Mouse (Mus musculus) layer of hippocampus, adult 8-10 months (tissue): ENCODE data around the gene Cwc27. TPM values are rescaled to one million over a fixed set of nuclear protein-coding genes. Genes with fewer than 3 reads are reported as not detected.

Experiments used
- DNase-seq, 2 experiments: peaks; one replicate each; pipeline ENCODE4 v3.0.0; 2022; ENCODE audit warnings: low spot score in 2 of 2
- total RNA-seq, 4 experiments: library from RNA; stranded (reverse); gene quantifications; 2 replicates each; pipeline ENCODE4 v1.2.4; 2022

The Cwc27 gene
- total RNA-seq, 4 experiments from 2014 or later: 16.5 to 23.9 (median 21.1) TPM

- DNase-seq: no peak
These were observed 201.8 kb downstream of the Cwc27 start for GRCm38 (mm10) chr13:104615111-104615510.

- DNase-seq: no peak
These were observed 205.6 kb downstream of the Cwc27 start for GRCm38 (mm10) chr13:104611296-104611695.

GRCm38 (mm10) chr13:104610210-104611111 lies 206.5 kb downstream of the Cwc27 start:
- DNase-seq: no peak

GRCm38 (mm10) chr13:104608516-104608915 lies 208.4 kb downstream of the Cwc27 start:
- DNase-seq: no peak

GRCm38 (mm10) chr13:104606786-104607580 lies 210.0 kb downstream of the Cwc27 start:
- DNase-seq: no peak

GRCm38 (mm10) chr13:104605111-104605510 lies 211.8 kb downstream of the Cwc27 start:
- no peak for DNase-seq

- DNase-seq: no peak
These were observed 214.7 kb downstream of the Cwc27 start for GRCm38 (mm10) chr13:104602197-104602596.

- no peak for DNase-seq
These were observed 215.2 kb downstream of the Cwc27 start for GRCm38 (mm10) chr13:104601783-104602182.

GRCm38 (mm10) chr13:104596199-104596598 lies 220.7 kb downstream of the Cwc27 start:
- DNase-seq: no peak

- no peak for DNase-seq
These were observed 222.1 kb downstream of the Cwc27 start for GRCm38 (mm10) chr13:104594820-104595351.

- no peak for DNase-seq
These were observed 226.0 kb downstream of the Cwc27 start for GRCm38 (mm10) chr13:104590931-104591330.

- no peak for DNase-seq
These were observed 226.8 kb downstream of the Cwc27 start for GRCm38 (mm10) chr13:104590097-104590607.

- no peak for DNase-seq
These were observed 228.6 kb downstream of the Cwc27 start for GRCm38 (mm10) chr13:104588383-104588782.

Other genes starting within 250 kb of the Cwc27 start
- 10 to 100 TPM; 17.8 to 22.8 (median 20.1) TPM for gene Srek1ip1, start 24.7 kb downstream of the Cwc27 start, total RNA-seq
- 1 to 10 TPM in 1 of 4 experiments, under 1 TPM in 2, not detected in 1; 0.50 to 1.9 (median 0.58) TPM for gene Shisal2b, start 46.8 kb upstream of the Cwc27 start, total RNA-seq
- gene Rgs7bp, start 237.8 kb upstream of the Cwc27 start, total RNA-seq: 100 to 1,000 TPM; 119 to 157 (median 137) TPM